Mouse (Mus musculus) lung, adult 2 months (tissue): ENCODE data around the gene Mcub.

Source experiments
- CTCF ChIP-seq: fragments of 200-500 bp; IDR thresholded peaks from 2 replicates; pipeline ENCODE4 v1.5.1; 2011; ENCODE audit warnings: mild to moderate bottlenecking, low read length, control low read depth; ENCODE audit not compliant: insufficient read depth
- POLR2A ChIP-seq: fragments of 200-500 bp; IDR thresholded peaks from 2 replicates; pipeline ENCODE4 v1.6.1; 2011; ENCODE audit warnings: low read depth, mild to moderate bottlenecking, control low read depth, low read length, borderline replicate concordance; ENCODE audit errors: extremely low read depth

DNA sequence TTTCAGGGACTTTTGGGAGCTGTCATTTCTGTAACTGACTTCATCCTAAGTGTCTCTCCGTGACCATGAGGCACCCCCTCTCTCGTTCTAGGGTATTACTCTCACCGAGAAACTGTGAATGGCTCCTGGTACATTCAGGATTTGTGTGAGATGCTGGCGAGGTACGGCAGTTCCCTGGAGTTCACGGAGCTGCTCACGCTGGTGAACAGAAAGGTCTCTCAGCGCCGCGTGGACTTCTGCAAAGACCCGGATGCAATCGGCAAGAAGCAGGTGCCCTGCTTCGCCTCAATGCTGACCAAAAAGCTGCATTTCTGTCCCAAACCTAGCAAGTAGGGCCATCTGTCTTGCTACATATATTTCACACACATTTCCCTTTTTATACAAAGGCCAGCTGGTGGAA is 56.8 kb downstream of the Mcub start:
- TF ChIP-seq POLR2A (no peak), CTCF (no peak)
